ENCODE assay signal across 17 mouse cellular contexts in the genomic region with DNA sequence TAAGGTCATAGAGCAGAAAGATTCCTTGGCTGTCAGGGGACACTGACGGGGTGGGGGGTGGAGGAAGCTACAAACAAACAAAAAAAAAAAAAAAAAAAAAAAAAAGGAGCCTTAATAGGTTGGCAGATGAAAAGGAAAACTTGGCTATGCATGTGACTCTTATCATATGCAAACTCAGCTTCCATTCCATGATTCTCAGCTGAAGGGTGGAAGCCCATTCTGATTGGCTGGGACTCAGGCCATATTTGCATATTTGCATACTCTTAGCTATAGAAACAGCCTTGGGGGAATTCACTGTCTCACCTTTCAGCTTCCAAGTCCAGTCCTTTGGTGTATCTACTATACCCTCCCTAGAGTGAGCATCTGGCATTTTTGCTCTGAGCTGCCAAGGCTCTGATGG. TPM values are rescaled to one million over a fixed set of nuclear protein-coding genes. Genes with fewer than 3 reads are reported as not detected.
DNase-seq lines count a peak whose midpoint lies in the region; ATAC-seq and TF ChIP-seq lines count a peak whose summit lies in the region.
"Had no signal": no experiment of that assay in that cellular context is flagged by ENCODE, and none has a peak within 500 bp of the region (broad histone marks: within the 10 kb centered on the region; RNA-seq: fewer than 3 reads in every experiment).

No protein-coding gene starts in this region.

- no peak for TF ChIP-seq POLR2A in CH12.LX (IDR thresholded peaks at IDR 0.05; ENCODE audit: low read depth, low read length)

- TF ChIP-seq EP300 in CH12.LX (IDR thresholded peaks at IDR 0.05; ENCODE audit: low read length) = no peak

- ATAC-seq in kidney, postnatal 0 days (replicated peaks; ENCODE audit: low FRiP score, low read depth) = no peak
- ATAC-seq in forebrain, embryonic 16.5 days = peak; percentile 80

- TF ChIP-seq RAD21 in CH12.LX (IDR thresholded peaks at IDR 0.05; ENCODE audit: low read depth, low read length) = no peak

- H3K9ac ChIP-seq in kidney, postnatal 0 days (ENCODE audit: low read depth, low read length) = no peak overlapping the region
- no peak overlapping the region for H3K9ac ChIP-seq in CH12.LX (ENCODE audit: insufficient read depth, low read depth)
- no peak overlapping the region for H3K9ac ChIP-seq in forebrain, embryonic 16.5 days (replicated peaks; ENCODE audit: low read depth, low read length)
- H3K9ac ChIP-seq: hindbrain, embryonic 15.5 days had no signal

- dilution Hi-C loops in CH12.LX (cut with MboI; ENCODE audit: extremely low pct_ligation_motif_present, extremely low pct_unique_long_range_greater_than_20kb, low sequenced_read_pairs) = no loop called here

- H3K9me3 ChIP-seq in kidney, postnatal 0 days (replicated peaks; ENCODE audit: low read length) = no peaks in the 10 kb centered on the region
- H3K9me3 ChIP-seq in CH12.LX (replicated peaks; ENCODE audit: low read length) = no peaks in the 10 kb centered on the region
- no peaks in the 10 kb centered on the region for H3K9me3 ChIP-seq in forebrain, embryonic 16.5 days (ENCODE audit: control insufficient read depth, low read length)
- H3K9me3 ChIP-seq: hindbrain, embryonic 15.5 days had no signal

- peak; percentile 9 for DNase-seq in kidney, postnatal 0 days (ENCODE audit: low spot score)
- DNase-seq in kidney, adult 9 months = no peak
- DNase-seq in 416B (ENCODE audit: low read depth) (peak; percentile 50), CH12.LX (ENCODE audit: extremely low read depth) (peak; percentile 40)
- DNase-seq in layer of hippocampus, adult 9-11 months = no peak
- no peak for DNase-seq in embryo, embryonic 10.5 days (ENCODE audit: low spot score)
- DNase-seq in embryo, embryonic 9.5 days (ENCODE audit: extremely low spot score) = no peak
- DNase-seq: adrenal gland, postnatal 10 days; heart, adult 18-20 months; left cerebral cortex, postnatal 4 days; lung, adult 18-20 months had no signal

- H3K79me2 ChIP-seq in CH12.LX (replicated peaks; ENCODE audit: control insufficient read depth, extremely low read depth, insufficient read depth, poor library complexity, severe bottlenecking) = no peaks in the 10 kb centered on the region

- no peak overlapping the region for H3K4me3 ChIP-seq in kidney, postnatal 0 days (replicated peaks; ENCODE audit: low read depth, low read length)
- H3K4me3 ChIP-seq in CH12.LX (replicated peaks in 1 of 3; ENCODE audit: low read depth in 2 of 3, low read length in 2 of 3, poor library complexity in 1 of 3) = no peak overlapping the region
- H3K4me3 ChIP-seq in forebrain, embryonic 16.5 days (replicated peaks; ENCODE audit: low read length) = no peak overlapping the region
- H3K4me3 ChIP-seq: hindbrain, embryonic 15.5 days had no signal

- in situ Hi-C loops in CH12.LX (cut with MboI; ENCODE audit: low pct_ligation_motif_present, low pct_unique_long_range_greater_than_20kb, low sequenced_read_pairs) = no loop called here

- no peak for TF ChIP-seq CTCF in kidney, postnatal 0 days (IDR thresholded peaks at IDR 0.05; ENCODE audit: low read depth)
- no peak for TF ChIP-seq CTCF in CH12.LX (conservative IDR thresholded peaks at IDR 0.05 in 1 of 2, IDR thresholded peaks at IDR 0.05 in 1 of 2; ENCODE audit: low read depth in 2 of 2, low read length in 2 of 2)

- no peaks in the 10 kb centered on the region for H3K4me1 ChIP-seq in kidney, postnatal 0 days (replicated peaks; ENCODE audit: insufficient read depth, low read length)
- H3K4me1 ChIP-seq in CH12.LX (ENCODE audit: control insufficient read depth in 1 of 2, insufficient read depth in 2 of 2) = peaks cover 5 to 6% of the 10 kb centered on the region in 2 experiments; a peak in 3 of 4 replicates
- H3K4me1 ChIP-seq in forebrain, embryonic 16.5 days (replicated peaks; ENCODE audit: control insufficient read depth, insufficient read depth, low read length) = no peaks in the 10 kb centered on the region; the same call in 1 of the 2 replicates
- H3K4me1 ChIP-seq: hindbrain, embryonic 15.5 days had no signal

- no peaks in the 10 kb centered on the region for H3K36me3 ChIP-seq in kidney, postnatal 0 days (ENCODE audit: insufficient read depth, low read length)
- H3K36me3 ChIP-seq in CH12.LX (replicated peaks in 1 of 2; ENCODE audit: control insufficient read depth in 1 of 2, insufficient read depth in 1 of 2, low read length in 1 of 2) = no peaks in the 10 kb centered on the region
- H3K36me3 ChIP-seq in forebrain, embryonic 16.5 days (ENCODE audit: control insufficient read depth, insufficient read depth) = no peaks in the 10 kb centered on the region
- H3K36me3 ChIP-seq: hindbrain, embryonic 15.5 days had no signal

- H3K27me3 ChIP-seq in kidney, postnatal 0 days (ENCODE audit: insufficient read depth, low read length) = no peaks in the 10 kb centered on the region
- no peaks in the 10 kb centered on the region for H3K27me3 ChIP-seq in CH12.LX (replicated peaks)
- no peaks in the 10 kb centered on the region for H3K27me3 ChIP-seq in forebrain, embryonic 16.5 days (replicated peaks; ENCODE audit: control insufficient read depth, insufficient read depth, low read length)
- H3K27me3 ChIP-seq: hindbrain, embryonic 15.5 days had no signal

- WGBS in kidney, postnatal 0 days = 21% methylated on average over 1 of the region's 1 CpGs
- WGBS in forebrain, embryonic 16.5 days = 30% methylated on average over 1 of the region's 1 CpGs

- no peak overlapping the region for H3K4me2 ChIP-seq in kidney, postnatal 0 days (ENCODE audit: low read length)
- no peak overlapping the region for H3K4me2 ChIP-seq in CH12.LX (ENCODE audit: insufficient read depth, low read depth, poor library complexity, severe bottlenecking)
- no peak overlapping the region for H3K4me2 ChIP-seq in forebrain, embryonic 16.5 days (ENCODE audit: low read length)
- H3K4me2 ChIP-seq: hindbrain, embryonic 15.5 days had no signal

- H3K27ac ChIP-seq in kidney, postnatal 0 days = no peak overlapping the region
- no peak overlapping the region for H3K27ac ChIP-seq in CH12.LX (ENCODE audit: insufficient read depth, low read depth)
- no peak overlapping the region for H3K27ac ChIP-seq in forebrain, embryonic 16.5 days (ENCODE audit: low read length)
- H3K27ac ChIP-seq: hindbrain, embryonic 15.5 days had no signal

TF ChIP-seq in CH12.LX, 34 proteins besides CTCF, POLR2A, EP300 and RAD21:
- TF ChIP-seq ZNF384 (IDR thresholded peaks at IDR 0.05; ENCODE audit: low read depth, low read length) (0 out of 2 replicates have a peak, but pooled peaks have one; percentile 39), CHD1 (IDR thresholded peaks at IDR 0.05; ENCODE audit: low read depth, low read length) (no peak)

RNA-seq across cellular contexts. Expression of a gene that starts 24.4 kb away (rescaled TPM):
- polyA plus RNA-seq in kidney, postnatal 0 days (2015; fragmentation: Nextera tagmentation; extraction: Ambion mirVana) = 2.8 and 3.5 TPM in 2 replicates
- 4.6 and 8.4 TPM in 2 replicates for total RNA-seq in CH12.LX (2012; rRNA removed)
- 2.4 and 3.3 TPM in 2 replicates for total RNA-seq in CH12.LX (2014; rRNA removed)
- polyA plus RNA-seq in CH12.LX (2012; ENCODE audit: insufficient read length, low read depth) = 2.3 and 2.4 TPM in 2 replicates
- polyA plus RNA-seq in forebrain, embryonic 16.5 days (2015; fragmentation: Nextera tagmentation; extraction: Ambion mirVana) = 0.10 and 0.16 TPM in 2 replicates
- total RNA-seq: heart, adult 18-20 months; megakaryocyte, adult 5-6 weeks had no signal

RNA-seq across cellular contexts. Expression of a gene that starts 25.0 kb away (rescaled TPM):
- polyA plus RNA-seq in kidney, postnatal 0 days (2015; fragmentation: Nextera tagmentation; extraction: Ambion mirVana) = 0.26 and 0.29 TPM in 2 replicates
- total RNA-seq in CH12.LX (2012; rRNA removed) (6.6 and 9.2 TPM in 2 replicates), CH12.LX (2014; rRNA removed) (47.3 and 55.8 TPM in 2 replicates)
- polyA plus RNA-seq in CH12.LX (2012; ENCODE audit: insufficient read length, low read depth) = 17.9 and 22.2 TPM in 2 replicates
- polyA plus RNA-seq in forebrain, embryonic 16.5 days (2015; fragmentation: Nextera tagmentation; extraction: Ambion mirVana) = 0.43 and 0.44 TPM in 2 replicates
- total RNA-seq: gastrocnemius, adult 18-20 months; heart, adult 18-20 months; layer of hippocampus, postnatal 14 days; left cerebral cortex, postnatal 4 days had no signal

RNA-seq across cellular contexts. Expression of a gene that starts 26.9 kb away (rescaled TPM):
- polyA plus RNA-seq in kidney, postnatal 0 days (2015; fragmentation: Nextera tagmentation; extraction: Ambion mirVana) = not detected in 2 replicates
- 0.76 TPM in 2 replicates for total RNA-seq in CH12.LX (2012; rRNA removed)
- 0.26 TPM in 1 of 2 replicates, not detected in the other for total RNA-seq in CH12.LX (2014; rRNA removed)
- 0.29 TPM in 1 of 2 replicates, not detected in the other for polyA plus RNA-seq in CH12.LX (2012; ENCODE audit: insufficient read length, low read depth)
- polyA plus RNA-seq in forebrain, embryonic 16.5 days (2015; fragmentation: Nextera tagmentation; extraction: Ambion mirVana) = 0.13 TPM in 1 of 2 replicates, not detected in the other
- polyA plus RNA-seq: heart, postnatal 0 days had no signal

Comparison
In these comparisons a context has a peak if more than half of its experiments do, and no peak if none do; other contexts are left out.
1. DNase-seq: peak in kidney, postnatal 0 days (single experiment), 416B (single experiment) and CH12.LX (single experiment); none in kidney, adult 9 months (single experiment), layer of hippocampus, adult 9-11 months (single experiment), embryo, embryonic 10.5 days (single experiment) and embryo, embryonic 9.5 days (single experiment).
2. RNA of a gene that starts 25.0 kb away (polyA plus RNA-seq): 17.9 to 22.2 TPM in CH12.LX; 0.43 to 0.44 TPM in forebrain, embryonic 16.5 days and 0.26 to 0.29 TPM in kidney, postnatal 0 days; every median in the first group is over 10 times any median in the second.